Mouse (Mus musculus) erythroblast, embryonic 14.5 days (primary cell): ENCODE measurements around the gene Fscn2.

ENCODE experiments used
- GATA1 ChIP-seq: IDR thresholded peaks from 2 replicates; pipeline ENCODE4 v1.6.1; 2012; ENCODE audit warnings: low read length, inconsistent platforms, mixed read lengths
- TAL1 ChIP-seq: IDR thresholded peaks from 3 replicates; pipeline ENCODE4 v1.6.1; 2012; ENCODE audit warnings: low read length, inconsistent platforms, mixed read lengths

DNA sequence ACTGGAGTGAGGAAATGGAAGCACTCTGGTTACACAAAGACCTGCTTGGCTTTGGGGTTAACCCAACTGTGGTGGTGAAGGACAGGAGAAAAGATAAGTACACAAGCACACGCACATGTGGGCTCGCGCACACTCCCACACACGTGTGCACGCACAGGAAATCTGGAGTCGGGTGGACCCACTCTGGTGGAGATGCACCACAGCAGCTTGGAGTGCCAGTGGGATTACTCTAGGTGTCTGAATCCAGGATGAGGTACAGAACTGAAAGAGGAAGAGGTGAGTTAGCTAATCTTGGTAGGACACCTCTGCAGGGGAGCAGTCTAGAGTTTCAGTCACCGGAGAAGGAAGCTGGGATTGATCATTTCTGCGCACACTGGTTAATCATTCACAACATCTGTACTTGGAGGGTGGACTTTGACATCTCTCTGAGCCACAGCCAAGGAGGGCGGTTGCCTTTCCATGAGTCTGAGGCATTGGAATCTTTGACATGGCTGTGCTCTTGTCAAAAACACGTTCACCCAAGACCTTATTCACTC, 21.3 kb upstream of the Fscn2 start:
- TF ChIP-seq TAL1: no peak
- no peak for TF ChIP-seq GATA1
